Mouse (Mus musculus): Measurements from ENCODE around the gene Gcm2. TPM values are rescaled to one million over a fixed set of nuclear protein-coding genes. Genes with fewer than 3 reads are reported as not detected.

The Gcm2 gene
- not detected in 2 replicates for polyA plus RNA-seq (2014; fragmentation: Nextera tagmentation; extraction: Ambion mirVana)

- Histone ChIP-seq H3K27me3 (ENCODE audit: control insufficient read depth, insufficient read depth, low read length) (no peaks in the 10 kb centered on the region), H3K4me1 (ENCODE audit: control insufficient read depth, insufficient read depth, low read length) (no peaks in the 10 kb centered on the region), H3K27ac (ENCODE audit: low read depth, low read length) (no peak within 1 kb of the TSS), H3K4me3 (ENCODE audit: low read depth, low read length) (no peak within 1 kb of the TSS), H3K4me2 (ENCODE audit: low read depth, low read length) (no peak within 1 kb of the TSS), H3K9me3 (ENCODE audit: control insufficient read depth, low read length) (no peaks in the 10 kb centered on the region), H3K9ac (replicated peaks; ENCODE audit: low read depth, low read length) (no peak within 1 kb of the TSS), H3K36me3 (ENCODE audit: control insufficient read depth, insufficient read depth, low read length) (no peaks in the 10 kb centered on the region)
- WGBS, result 79% methylated on average over 3 of the region's 3 CpGs
- no peak for ATAC-seq (ENCODE audit: low read depth)
Observed at GRCm38 (mm10) chr13:41110935-41111334, at the start of gene Gcm2. Gcm2 (minus strand) TSS chr13:41111035.

- Histone ChIP-seq H3K4me1 (ENCODE audit: control insufficient read depth, insufficient read depth, low read length) (no peaks in the 10 kb centered on the region), H3K4me3 (ENCODE audit: low read depth, low read length) (no peak overlapping the region), H3K9ac (replicated peaks; ENCODE audit: low read depth, low read length) (no peak overlapping the region), H3K27me3 (ENCODE audit: control insufficient read depth, insufficient read depth, low read length) (no peaks in the 10 kb centered on the region), H3K4me2 (ENCODE audit: low read depth, low read length) (no peak overlapping the region), H3K9me3 (ENCODE audit: control insufficient read depth, low read length) (no peaks in the 10 kb centered on the region), H3K27ac (ENCODE audit: low read depth, low read length) (no peak overlapping the region), H3K36me3 (ENCODE audit: control insufficient read depth, insufficient read depth, low read length) (no peaks in the 10 kb centered on the region)
- ATAC-seq (ENCODE audit: low read depth), result no peak
- WGBS, result 76% methylated on average over 5 of the region's 5 CpGs
Observed at GRCm38 (mm10) chr13:41158426-41158825, 47.6 kb upstream of the Gcm2 start.

- Histone ChIP-seq H3K9ac (replicated peaks; ENCODE audit: low read depth, low read length) (no peak overlapping the region), H3K4me3 (ENCODE audit: low read depth, low read length) (no peak overlapping the region), H3K27me3 (ENCODE audit: control insufficient read depth, insufficient read depth, low read length) (no peaks in the 10 kb centered on the region), H3K36me3 (ENCODE audit: control insufficient read depth, insufficient read depth, low read length) (no peaks in the 10 kb centered on the region), H3K4me2 (ENCODE audit: low read depth, low read length) (no peak overlapping the region), H3K9me3 (ENCODE audit: control insufficient read depth, low read length) (no peaks in the 10 kb centered on the region), H3K27ac (ENCODE audit: low read depth, low read length) (no peak overlapping the region), H3K4me1 (ENCODE audit: control insufficient read depth, insufficient read depth, low read length) (no peaks in the 10 kb centered on the region)
- WGBS, result 82% methylated on average over 11 of the region's 11 CpGs
- ATAC-seq (ENCODE audit: low read depth), result no peak
Observed at GRCm38 (mm10) chr13:41153146-41153545, 42.3 kb upstream of the Gcm2 start.

- H3K4me1 ChIP-seq (ENCODE audit: control insufficient read depth, insufficient read depth, low read length), result no peaks in the 10 kb centered on the region
- H3K27me3 ChIP-seq (ENCODE audit: control insufficient read depth, insufficient read depth, low read length), result no peaks in the 10 kb centered on the region
- H3K9ac ChIP-seq (replicated peaks; ENCODE audit: low read depth, low read length), result no peak overlapping the region
- H3K27ac ChIP-seq (ENCODE audit: low read depth, low read length), result no peak overlapping the region
- 83% methylated on average over 10 of the region's 10 CpGs for WGBS
- H3K4me2 ChIP-seq (ENCODE audit: low read depth, low read length), result no peak overlapping the region
- no peaks in the 10 kb centered on the region for H3K9me3 ChIP-seq (ENCODE audit: control insufficient read depth, low read length)
- H3K36me3 ChIP-seq (ENCODE audit: control insufficient read depth, insufficient read depth, low read length), result no peaks in the 10 kb centered on the region
- no peak for ATAC-seq (ENCODE audit: low read depth)
- no peak overlapping the region for H3K4me3 ChIP-seq (ENCODE audit: low read depth, low read length)
Observed at GRCm38 (mm10) chr13:41146271-41146670, 35.4 kb upstream of the Gcm2 start.

GRCm38 (mm10) chr13:41145433-41145970, 34.7 kb upstream of the Gcm2 start:
- no peak overlapping the region for H3K4me2 ChIP-seq (ENCODE audit: low read depth, low read length)
- no peaks in the 10 kb centered on the region for H3K9me3 ChIP-seq (ENCODE audit: control insufficient read depth, low read length)
- no peaks in the 10 kb centered on the region for H3K4me1 ChIP-seq (ENCODE audit: control insufficient read depth, insufficient read depth, low read length)
- 72% methylated on average over 6 of the region's 6 CpGs for WGBS
- no peak overlapping the region for H3K4me3 ChIP-seq (ENCODE audit: low read depth, low read length)
- H3K27ac ChIP-seq (ENCODE audit: low read depth, low read length), result no peak overlapping the region
- no peak overlapping the region for H3K9ac ChIP-seq (replicated peaks; ENCODE audit: low read depth, low read length)
- ATAC-seq (ENCODE audit: low read depth), result no peak
- no peaks in the 10 kb centered on the region for H3K36me3 ChIP-seq (ENCODE audit: control insufficient read depth, insufficient read depth, low read length)
- H3K27me3 ChIP-seq (ENCODE audit: control insufficient read depth, insufficient read depth, low read length), result no peaks in the 10 kb centered on the region

GRCm38 (mm10) chr13:41134901-41135300, 24.1 kb upstream of the Gcm2 start:
- no peak overlapping the region for H3K4me3 ChIP-seq (ENCODE audit: low read depth, low read length)
- no peak overlapping the region for H3K4me2 ChIP-seq (ENCODE audit: low read depth, low read length)
- no peak overlapping the region for H3K27ac ChIP-seq (ENCODE audit: low read depth, low read length)
- no peak overlapping the region for H3K9ac ChIP-seq (replicated peaks; ENCODE audit: low read depth, low read length)
- ATAC-seq (ENCODE audit: low read depth), result no peak
- H3K9me3 ChIP-seq (ENCODE audit: control insufficient read depth, low read length), result no peaks in the 10 kb centered on the region
- no peaks in the 10 kb centered on the region for H3K4me1 ChIP-seq (ENCODE audit: control insufficient read depth, insufficient read depth, low read length)
- no peaks in the 10 kb centered on the region for H3K36me3 ChIP-seq (ENCODE audit: control insufficient read depth, insufficient read depth, low read length)
- WGBS, result 9% methylated on average over 6 of the region's 6 CpGs
- H3K27me3 ChIP-seq (ENCODE audit: control insufficient read depth, insufficient read depth, low read length), result no peaks in the 10 kb centered on the region

- no peak for ATAC-seq (ENCODE audit: low read depth)
- Histone ChIP-seq H3K9me3 (ENCODE audit: control insufficient read depth, low read length) (no peaks in the 10 kb centered on the region), H3K4me1 (ENCODE audit: control insufficient read depth, insufficient read depth, low read length) (no peaks in the 10 kb centered on the region), H3K36me3 (ENCODE audit: control insufficient read depth, insufficient read depth, low read length) (no peaks in the 10 kb centered on the region), H3K27ac (ENCODE audit: low read depth, low read length) (no peak overlapping the region), H3K4me2 (ENCODE audit: low read depth, low read length) (no peak overlapping the region), H3K27me3 (ENCODE audit: control insufficient read depth, insufficient read depth, low read length) (no peaks in the 10 kb centered on the region), H3K4me3 (ENCODE audit: low read depth, low read length) (no peak overlapping the region), H3K9ac (replicated peaks; ENCODE audit: low read depth, low read length) (no peak overlapping the region)
- WGBS, result 88% methylated on average over 8 of the region's 8 CpGs
Observed at GRCm38 (mm10) chr13:41129061-41129460, 18.2 kb upstream of the Gcm2 start.

- no peak overlapping the region for H3K27ac ChIP-seq (ENCODE audit: low read depth, low read length)
- WGBS, result 89% methylated on average over 8 of the region's 8 CpGs
- no peak overlapping the region for H3K9ac ChIP-seq (replicated peaks; ENCODE audit: low read depth, low read length)
- H3K9me3 ChIP-seq (ENCODE audit: control insufficient read depth, low read length), result no peaks in the 10 kb centered on the region
- no peak for ATAC-seq (ENCODE audit: low read depth)
- no peak overlapping the region for H3K4me2 ChIP-seq (ENCODE audit: low read depth, low read length)
- no peaks in the 10 kb centered on the region for H3K27me3 ChIP-seq (ENCODE audit: control insufficient read depth, insufficient read depth, low read length)
- no peaks in the 10 kb centered on the region for H3K4me1 ChIP-seq (ENCODE audit: control insufficient read depth, insufficient read depth, low read length)
- H3K36me3 ChIP-seq (ENCODE audit: control insufficient read depth, insufficient read depth, low read length), result no peaks in the 10 kb centered on the region
- no peak overlapping the region for H3K4me3 ChIP-seq (ENCODE audit: low read depth, low read length)
Observed at GRCm38 (mm10) chr13:41128326-41128725, 17.5 kb upstream of the Gcm2 start.

- H3K27ac ChIP-seq (ENCODE audit: low read depth, low read length), result no peak overlapping the region
- ATAC-seq (ENCODE audit: low read depth), result no peak
- WGBS, result 87% methylated on average over 6 of the region's 6 CpGs
- H3K4me2 ChIP-seq (ENCODE audit: low read depth, low read length), result no peak overlapping the region
- no peak overlapping the region for H3K9ac ChIP-seq (replicated peaks; ENCODE audit: low read depth, low read length)
- H3K4me3 ChIP-seq (ENCODE audit: low read depth, low read length), result no peak overlapping the region
- no peaks in the 10 kb centered on the region for H3K36me3 ChIP-seq (ENCODE audit: control insufficient read depth, insufficient read depth, low read length)
- no peaks in the 10 kb centered on the region for H3K9me3 ChIP-seq (ENCODE audit: control insufficient read depth, low read length)
- no peaks in the 10 kb centered on the region for H3K27me3 ChIP-seq (ENCODE audit: control insufficient read depth, insufficient read depth, low read length)
- H3K4me1 ChIP-seq (ENCODE audit: control insufficient read depth, insufficient read depth, low read length), result no peaks in the 10 kb centered on the region
Observed at GRCm38 (mm10) chr13:41123666-41124225, 12.9 kb upstream of the Gcm2 start.
